Mouse (Mus musculus): Measurements from ENCODE around the gene Magt1. TPM values are rescaled to one million over a fixed set of nuclear protein-coding genes. Genes with fewer than 3 reads are reported as not detected.
A peak's percentile ranks its signal among the peaks of the same experiment; 100 is the strongest.
"Not testable (repeated sequence)": the region's sequence is repeated elsewhere in the genome, so short reads cannot be mapped to it uniquely, and the experiment has no call there.

Magt1 gene
- polyA plus RNA-seq, 1 experiment from 2014 or later = 30.5 TPM

DNA sequence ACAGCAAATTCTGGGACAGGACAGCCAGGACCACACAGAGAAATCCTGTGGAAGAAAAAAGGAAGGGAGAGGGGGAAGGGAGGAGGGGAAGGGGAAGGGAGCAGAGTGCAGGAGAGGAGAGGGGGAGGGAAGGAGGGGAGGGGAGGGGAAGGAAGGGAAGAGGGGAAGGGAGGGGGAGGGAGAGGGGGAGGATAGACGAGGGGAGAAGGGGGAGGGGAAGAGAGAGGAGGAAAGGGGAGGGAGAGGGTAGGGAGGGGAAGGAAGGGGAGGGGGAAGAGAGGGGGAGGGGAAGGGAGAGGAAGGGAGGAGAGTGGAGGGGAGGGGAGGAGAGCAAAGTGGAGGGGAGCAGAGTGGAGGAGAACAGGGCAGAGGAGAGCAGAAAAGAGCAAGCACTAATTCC lies 87.8 kb downstream of the Magt1 start:
- 38% methylated on average over 1 of the region's 1 CpGs for whole genome bisulfite sequencing
- H3K4me2 ChIP-seq (replicated peaks; ENCODE audit: low read depth) = no peak overlapping the region
- no peaks in the 10 kb centered on the region for H3K4me1 ChIP-seq (replicated peaks; ENCODE audit: control insufficient read depth, insufficient read depth, low read length)
- no peak for TF ChIP-seq CTCF (IDR thresholded peaks at IDR 0.05; ENCODE audit: low read depth)
- no peaks in the 10 kb centered on the region for H3K27me3 ChIP-seq (replicated peaks; ENCODE audit: control insufficient read depth, insufficient read depth, low read length)
- H3K9me3 ChIP-seq (ENCODE audit: control insufficient read depth) = no peaks in the 10 kb centered on the region
- no peak overlapping the region for H3K27ac ChIP-seq (ENCODE audit: low read depth, low read length)
- ATAC-seq = no peak
- H3K4me3 ChIP-seq (ENCODE audit: low read depth, low read length) = no peak overlapping the region
- no peak overlapping the region for H3K9ac ChIP-seq (ENCODE audit: low read depth, low read length)
- no peaks in the 10 kb centered on the region for H3K36me3 ChIP-seq (ENCODE audit: control insufficient read depth, insufficient read depth)

DNA sequence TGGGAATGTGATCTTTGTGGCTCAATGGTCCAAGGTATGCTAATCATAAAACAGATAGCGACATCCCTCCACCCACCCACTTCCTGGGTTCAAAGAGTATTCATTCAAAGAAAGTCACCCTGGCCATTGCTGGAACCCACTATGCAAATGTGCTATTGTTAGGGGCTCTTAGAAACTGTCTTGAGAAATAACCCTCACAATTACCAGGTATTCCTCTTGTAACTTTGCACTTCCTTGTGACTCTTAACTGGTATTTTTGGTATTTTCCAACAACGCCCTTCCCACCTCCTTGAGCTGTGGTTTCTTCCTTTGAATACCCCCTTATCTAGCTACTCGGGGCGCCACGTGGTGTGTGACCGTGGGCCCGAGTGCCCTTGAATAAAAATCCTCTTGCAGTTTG lies 88.7 kb downstream of the Magt1 start:
- not testable (repeated sequence) for ATAC-seq; H3K9ac ChIP-seq (ENCODE audit: low read depth, low read length); H3K9me3 ChIP-seq (ENCODE audit: control insufficient read depth); H3K4me1 ChIP-seq (replicated peaks; ENCODE audit: control insufficient read depth, insufficient read depth, low read length); H3K27ac ChIP-seq (ENCODE audit: low read depth, low read length); H3K36me3 ChIP-seq (ENCODE audit: control insufficient read depth, insufficient read depth); H3K4me3 ChIP-seq (ENCODE audit: low read depth, low read length); H3K4me2 ChIP-seq (replicated peaks; ENCODE audit: low read depth); H3K27me3 ChIP-seq (replicated peaks; ENCODE audit: control insufficient read depth, insufficient read depth, low read length)
- WGBS = 81% methylated on average over 7 of the region's 7 CpGs

DNA sequence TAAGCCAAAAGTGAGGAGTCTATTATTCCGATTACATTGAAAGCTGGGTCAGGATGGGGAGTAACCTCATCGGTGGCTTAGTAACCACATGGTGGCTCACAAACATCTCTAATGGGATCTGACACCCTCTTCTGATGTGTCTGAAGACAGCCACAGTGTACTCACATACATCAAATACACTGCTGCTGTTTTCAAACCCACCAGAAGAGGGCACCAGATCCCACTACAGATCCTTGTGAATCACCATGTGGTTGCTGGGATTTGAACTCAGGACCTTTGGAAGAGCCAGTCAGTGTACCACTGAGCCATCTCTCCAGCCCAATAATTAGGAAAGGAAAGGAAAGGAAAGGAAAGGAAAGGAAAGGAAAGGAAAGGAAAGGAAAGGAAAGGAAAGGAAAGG lies 90.3 kb downstream of the Magt1 start:
- Histone ChIP-seq H3K4me2 (replicated peaks; ENCODE audit: low read depth) (no peak overlapping the region), H3K9ac (ENCODE audit: low read depth, low read length) (no peak overlapping the region), H3K4me1 (replicated peaks; ENCODE audit: control insufficient read depth, insufficient read depth, low read length) (no peaks in the 10 kb centered on the region), H3K9me3 (ENCODE audit: control insufficient read depth) (no peaks in the 10 kb centered on the region), H3K27me3 (replicated peaks; ENCODE audit: control insufficient read depth, insufficient read depth, low read length) (no peaks in the 10 kb centered on the region), H3K27ac (ENCODE audit: low read depth, low read length) (no peak overlapping the region), H3K36me3 (ENCODE audit: control insufficient read depth, insufficient read depth) (no peaks in the 10 kb centered on the region), H3K4me3 (ENCODE audit: low read depth, low read length) (no peak overlapping the region)
- TF ChIP-seq CTCF (IDR thresholded peaks at IDR 0.05; ENCODE audit: low read depth) = peak; percentile 61
- ATAC-seq = no peak
- 95% methylated on average over 2 of the region's 2 CpGs for WGBS

Other genes starting within 250 kb of the Magt1 start
- 0.27 and 0.33 TPM in 2 replicates for gene Fgf16, start 247.6 kb downstream of the Magt1 start, polyA plus RNA-seq (2015; fragmentation: Nextera tagmentation; extraction: Ambion mirVana)
- gene Atrx, start 82.5 kb downstream of the Magt1 start, polyA plus RNA-seq (2015; fragmentation: Nextera tagmentation; extraction: Ambion mirVana) = 39.9 and 48.9 TPM in 2 replicates
- 796 and 896 TPM in 2 replicates for gene Cox7b, start 3.8 kb upstream of the Magt1 start, polyA plus RNA-seq (2015; fragmentation: Nextera tagmentation; extraction: Ambion mirVana)
- gene Atp7a, start 15.4 kb upstream of the Magt1 start, polyA plus RNA-seq (2015; fragmentation: Nextera tagmentation; extraction: Ambion mirVana) = 9.3 and 10.1 TPM in 2 replicates
- gene Tlr13, start 131.3 kb upstream of the Magt1 start, polyA plus RNA-seq (2015; fragmentation: Nextera tagmentation; extraction: Ambion mirVana) = 0.82 and 0.94 TPM in 2 replicates
- gene Pgk1, start 175.2 kb upstream of the Magt1 start, polyA plus RNA-seq (2015; fragmentation: Nextera tagmentation; extraction: Ambion mirVana) = 185 and 193 TPM in 2 replicates
- 6.9 and 7.6 TPM in 2 replicates for gene Taf9b, start 209.3 kb upstream of the Magt1 start, polyA plus RNA-seq (2015; fragmentation: Nextera tagmentation; extraction: Ambion mirVana)
- not detected in 2 replicates for gene Fnd3c2, start 243.5 kb upstream of the Magt1 start, polyA plus RNA-seq (2015; fragmentation: Nextera tagmentation; extraction: Ambion mirVana)

Measured in intestine, postnatal 0 days (tissue).